Mouse (Mus musculus): ENCODE results near the gene Oit3. TPM values are rescaled to one million over a fixed set of nuclear protein-coding genes. Genes with fewer than 3 reads are reported as not detected.
"Not testable (repeated sequence)": the region's sequence is repeated elsewhere in the genome, so short reads cannot be mapped to it uniquely, and the experiment has no call there.

The Oit3 gene
- total RNA-seq, 2 experiments from 2014 or later = 2.0 to 2.3 TPM

- DNase-seq (ENCODE audit: low spot score in 2 of 2) = no peak
Observed at GRCm38 (mm10) chr10:59430701-59431218, 10.8 kb downstream of the Oit3 start.

GRCm38 (mm10) chr10:59429448-59430135, 12.0 kb downstream of the Oit3 start:
- no peak for DNase-seq (ENCODE audit: low spot score in 2 of 2)

- DNase-seq (ENCODE audit: low spot score in 2 of 2) = no peak
Observed at GRCm38 (mm10) chr10:59426371-59426770, 15.2 kb downstream of the Oit3 start.

- DNase-seq (ENCODE audit: low spot score in 2 of 2) = peak in 1 of 2 experiments; percentile 39
Observed at GRCm38 (mm10) chr10:59425369-59425768, 16.2 kb downstream of the Oit3 start.

GRCm38 (mm10) chr10:59424453-59424852, 17.1 kb downstream of the Oit3 start:
- DNase-seq (ENCODE audit: low spot score in 2 of 2) = no peak

GRCm38 (mm10) chr10:59419516-59419915, 22.1 kb downstream of the Oit3 start:
- no peak for DNase-seq (ENCODE audit: low spot score in 2 of 2)

GRCm38 (mm10) chr10:59416623-59417022, 25.0 kb downstream of the Oit3 start:
- no peak for DNase-seq (ENCODE audit: low spot score in 2 of 2)

- DNase-seq (ENCODE audit: low spot score in 2 of 2) = no peak
Observed at GRCm38 (mm10) chr10:59413711-59414110, 27.9 kb downstream of the Oit3 start.

- no peak for DNase-seq (ENCODE audit: low spot score in 2 of 2)
Observed at GRCm38 (mm10) chr10:59410264-59410663, 31.3 kb downstream of the Oit3 start.

- DNase-seq (ENCODE audit: low spot score in 2 of 2) = no peak
Observed at GRCm38 (mm10) chr10:59408499-59408898, 33.1 kb downstream of the Oit3 start.

GRCm38 (mm10) chr10:59403793-59404149, 37.8 kb downstream of the Oit3 start:
- no peak for DNase-seq (ENCODE audit: low spot score in 2 of 2)

- DNase-seq (ENCODE audit: low spot score in 2 of 2) = no peak
Observed at GRCm38 (mm10) chr10:59402899-59403792, 38.4 kb downstream of the Oit3 start, which contains the start of gene Pla2g12b. Gene Pla2g12b (plus strand): TSS chr10:59403660.

- DNase-seq (ENCODE audit: low spot score in 2 of 2) = not testable (repeated sequence)
Observed at GRCm38 (mm10) chr10:59395461-59395860, 46.1 kb downstream of the Oit3 start, which contains the start of gene Gm10273. Gene Gm10273 (plus strand): TSS chr10:59395632.

- DNase-seq (ENCODE audit: low spot score in 2 of 2) = no peak
Observed at GRCm38 (mm10) chr10:59391907-59392306, 49.7 kb downstream of the Oit3 start.

- DNase-seq (ENCODE audit: low spot score in 2 of 2) = no peak
Observed at GRCm38 (mm10) chr10:59389652-59390051, 51.9 kb downstream of the Oit3 start.

GRCm38 (mm10) chr10:59386951-59387350, 54.6 kb downstream of the Oit3 start:
- DNase-seq (ENCODE audit: low spot score in 2 of 2) = no peak

GRCm38 (mm10) chr10:59381563-59381962, 60.0 kb downstream of the Oit3 start:
- DNase-seq (ENCODE audit: low spot score in 2 of 2) = not testable (repeated sequence)

GRCm38 (mm10) chr10:59380411-59380821, 61.2 kb downstream of the Oit3 start:
- no peak for DNase-seq (ENCODE audit: low spot score in 2 of 2)

GRCm38 (mm10) chr10:59379927-59380326, 61.7 kb downstream of the Oit3 start:
- no peak for DNase-seq (ENCODE audit: low spot score in 2 of 2)

GRCm38 (mm10) chr10:59378728-59379127, 62.9 kb downstream of the Oit3 start:
- DNase-seq (ENCODE audit: low spot score in 2 of 2) = no peak

- no peak for DNase-seq (ENCODE audit: low spot score in 2 of 2)
Observed at GRCm38 (mm10) chr10:59377906-59378305, 63.7 kb downstream of the Oit3 start.
